Mouse (Mus musculus): Measurements from ENCODE around the gene Patj.
"Not testable (repeated sequence)": the region's sequence is repeated elsewhere in the genome, so short reads cannot be mapped to it uniquely, and the experiment has no call there.

Patj gene

DNA sequence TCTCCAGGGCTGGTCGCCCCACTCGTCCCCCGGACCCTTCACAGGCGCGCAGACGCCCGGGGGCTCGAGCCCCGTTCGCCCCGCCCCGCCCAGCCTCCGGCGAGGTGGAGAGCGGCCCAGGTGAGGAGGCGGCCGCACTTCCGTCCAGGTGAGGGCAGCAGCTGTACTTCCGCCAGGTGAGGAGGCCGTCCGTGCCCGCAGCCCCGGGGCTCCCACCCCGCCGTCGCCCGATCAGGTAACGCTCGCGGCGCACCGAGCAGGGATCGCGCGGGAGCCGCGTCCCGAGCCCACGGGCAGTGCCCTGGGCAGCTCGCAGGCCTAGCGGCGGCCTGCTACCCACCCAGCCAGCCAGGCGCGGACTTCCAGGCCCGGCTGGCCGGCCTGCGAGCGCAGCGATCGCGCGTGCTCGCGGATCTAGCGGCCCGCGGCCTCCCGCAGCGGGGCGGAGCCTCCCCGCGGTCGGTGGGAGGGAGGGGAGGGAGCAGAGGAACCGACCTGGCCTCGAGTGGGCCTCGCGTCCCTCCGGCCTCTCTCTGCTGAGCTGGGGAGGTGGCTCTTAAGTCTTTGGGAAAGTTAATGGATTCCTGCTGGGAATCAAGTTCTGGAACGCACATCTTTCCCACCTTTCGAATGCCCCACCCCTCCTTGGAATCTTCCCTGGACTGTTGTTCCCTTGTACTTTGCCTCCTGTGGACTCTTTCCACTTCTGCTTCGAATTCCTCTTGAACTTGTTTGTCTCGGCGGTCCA is at the start of gene Patj:
TSS of gene Patj (plus strand) at position 96 of the 748 bp plus-strand sequence.
- CTCF ChIA-PET: no interaction called here

DNA sequence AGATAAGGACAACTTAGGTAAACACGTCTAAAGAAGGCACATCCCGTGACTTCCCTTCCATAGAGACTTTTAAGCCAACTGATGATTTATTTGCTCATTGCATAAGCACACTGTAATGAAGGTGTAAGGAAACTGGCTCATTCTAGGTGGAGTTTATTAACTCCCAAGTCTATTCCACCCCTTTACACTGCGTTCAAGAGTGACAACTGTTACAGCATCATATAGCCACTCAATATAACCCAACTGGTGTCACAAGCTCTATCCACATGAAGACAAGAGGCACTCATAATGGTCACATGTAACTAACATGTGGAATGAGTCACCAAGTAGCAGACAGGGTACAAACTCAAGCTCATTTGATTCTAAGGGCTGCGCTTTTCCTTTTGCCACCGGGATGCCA is 47.0 kb upstream of the Patj start:
- CTCF ChIA-PET: no interaction called here

DNA sequence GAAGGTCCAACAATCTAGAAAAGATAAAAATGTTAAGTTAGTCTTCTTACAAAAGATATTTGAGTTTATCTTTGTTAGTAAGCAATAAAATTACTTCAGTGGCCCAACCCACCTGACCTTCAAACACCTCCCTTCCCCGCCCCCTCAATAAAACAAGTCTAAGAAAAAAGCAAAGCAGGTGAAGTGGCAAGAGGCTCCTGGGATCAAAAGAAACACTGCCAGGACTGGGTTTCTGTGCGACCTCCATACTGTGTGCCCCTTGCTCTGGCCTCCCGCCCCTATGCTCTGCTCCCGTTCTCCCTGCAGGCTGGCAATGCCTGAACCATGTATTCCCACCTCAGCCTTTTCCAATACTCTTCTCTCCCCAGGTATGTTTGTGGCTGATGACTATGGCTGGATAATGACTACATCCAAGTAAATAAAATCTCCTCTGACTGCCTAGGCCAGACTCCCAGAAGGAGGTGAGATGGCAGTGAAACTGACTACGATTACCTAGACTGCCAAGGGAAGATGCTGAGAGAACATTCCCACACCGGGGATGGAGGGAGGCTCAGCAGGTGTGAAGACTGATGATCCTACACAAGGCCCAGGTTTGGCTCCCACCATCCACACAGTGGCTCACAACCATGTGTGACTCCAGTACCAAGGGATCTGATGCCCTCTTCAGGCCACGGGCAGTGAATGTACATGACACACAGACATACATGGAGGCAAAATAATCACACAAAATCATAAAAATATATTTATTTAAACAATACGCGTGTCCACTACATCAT is 37.4 kb upstream of the Patj start:
- CTCF ChIA-PET: no interaction called here

DNA sequence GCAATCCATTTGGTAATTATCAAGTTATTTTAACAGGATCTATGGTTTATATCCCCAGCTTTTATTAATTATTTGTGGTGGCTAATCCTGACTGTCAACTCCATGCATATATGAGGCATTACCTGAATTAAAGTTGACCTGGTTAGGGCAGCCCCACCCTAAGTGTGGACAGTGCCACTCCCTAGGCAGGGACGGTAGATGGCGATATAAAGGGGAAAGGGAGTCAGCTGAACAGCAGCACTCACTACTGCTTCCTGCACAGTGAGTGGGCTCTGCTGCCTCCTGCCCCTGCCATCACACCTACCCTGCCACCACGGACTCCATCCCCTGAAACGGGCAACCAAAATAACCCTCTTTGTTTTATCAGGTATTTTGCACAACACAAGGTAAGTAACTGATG is 20.2 kb upstream of the Patj start:
- CTCF ChIA-PET: no interaction called here

DNA sequence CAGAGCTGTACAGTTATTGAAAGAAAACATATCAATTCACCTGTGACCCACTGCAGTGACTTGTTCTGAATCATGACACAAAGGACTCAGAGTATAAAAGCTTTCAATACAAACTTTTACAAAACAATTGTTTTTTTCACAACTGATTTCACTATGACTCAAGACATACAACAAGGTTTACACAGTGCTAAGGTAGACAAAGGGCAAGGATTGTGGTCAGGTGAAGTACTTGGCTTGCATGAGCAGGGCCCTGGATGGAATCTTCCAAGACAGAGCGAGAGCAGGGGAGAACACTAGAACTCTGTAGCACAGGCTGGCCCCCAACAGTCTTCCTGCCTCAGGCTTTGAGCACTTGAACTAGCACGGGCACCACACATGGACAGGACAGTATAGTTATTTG is 18.6 kb upstream of the Patj start:
- CTCF ChIA-PET: no interaction called here

DNA sequence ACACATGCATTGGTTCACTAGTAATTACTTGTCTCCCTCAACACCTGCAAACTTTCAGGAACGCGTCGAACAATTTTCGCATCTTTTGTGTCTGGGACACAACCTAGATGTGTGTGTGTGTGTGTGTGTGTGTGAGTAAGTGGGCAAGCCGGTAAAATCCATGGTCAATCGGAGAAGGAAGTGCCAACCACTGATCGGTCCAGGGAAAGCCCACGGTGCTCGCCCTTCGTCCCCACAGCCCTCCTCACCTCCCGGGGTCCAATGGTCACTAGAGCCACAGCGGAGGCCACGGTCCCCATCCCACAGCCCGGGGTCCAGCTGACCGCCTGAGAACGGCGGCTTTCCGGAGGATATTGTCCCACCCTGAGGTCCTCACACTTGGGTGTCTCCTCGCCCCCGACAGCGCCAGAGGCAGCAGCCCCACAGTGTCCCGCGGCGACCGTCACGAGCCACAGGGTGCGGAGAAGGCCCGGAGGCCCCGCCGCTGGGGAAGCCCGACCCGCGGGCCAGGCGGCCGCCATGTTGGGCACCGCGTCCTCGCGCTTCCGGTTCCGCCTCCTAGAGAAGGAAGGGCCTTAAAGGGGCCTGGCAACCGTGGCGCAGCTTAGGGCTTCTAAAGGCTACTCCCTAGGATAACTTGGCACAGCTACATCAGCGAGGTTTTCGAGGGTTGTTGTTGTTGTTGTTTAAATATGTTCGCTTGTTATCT is 12.7 kb upstream of the Patj start, which contains the start of gene Tm2d1:
TSS of gene Tm2d1 (minus strand) at position 591 of the 709 bp plus-strand sequence.
- CTCF ChIA-PET: no interaction called here

DNA sequence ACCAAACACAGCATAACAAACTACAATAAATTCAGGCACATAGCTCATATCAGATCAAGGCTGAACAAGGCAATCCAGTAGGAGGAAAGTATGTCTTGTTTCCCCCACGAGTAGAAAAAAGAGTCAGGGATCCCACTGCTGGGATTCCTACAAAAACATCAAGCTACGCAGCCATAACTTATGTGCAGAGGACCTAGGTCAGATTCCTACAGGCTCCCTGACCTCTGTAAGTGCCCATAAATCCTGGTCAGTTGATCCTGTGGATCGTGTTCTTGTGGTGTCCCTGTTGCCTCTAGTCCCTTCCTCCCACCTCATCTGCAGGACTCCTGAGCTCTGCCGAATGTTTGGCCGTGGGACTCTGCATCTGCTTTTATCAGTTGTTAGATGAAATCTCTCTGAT is 10.5 kb upstream of the Patj start:
- CTCF ChIA-PET: interaction anchor here (0.6 kb wide), 1 partner anchor 543 kb away, joined by 4 read pairs; no protein-coding TSS in a partner anchor

DNA sequence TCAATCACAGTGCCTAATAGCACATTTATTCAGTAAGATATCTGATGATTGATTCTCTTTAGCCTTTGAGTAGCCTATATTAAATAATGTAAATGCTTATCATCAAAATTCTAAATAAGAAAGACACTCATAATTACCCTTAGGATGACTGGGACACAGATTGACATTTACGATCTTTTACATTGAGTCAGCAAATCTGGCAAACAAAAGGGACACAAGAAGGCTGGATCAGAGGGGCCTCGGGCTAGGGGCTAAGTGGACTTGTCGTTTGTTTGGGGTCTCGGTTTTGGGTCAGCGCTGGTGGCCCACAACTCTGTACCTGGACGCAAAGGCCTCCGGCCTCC is 267 bp upstream of the Patj start:
- CTCF ChIA-PET: no interaction called here

DNA sequence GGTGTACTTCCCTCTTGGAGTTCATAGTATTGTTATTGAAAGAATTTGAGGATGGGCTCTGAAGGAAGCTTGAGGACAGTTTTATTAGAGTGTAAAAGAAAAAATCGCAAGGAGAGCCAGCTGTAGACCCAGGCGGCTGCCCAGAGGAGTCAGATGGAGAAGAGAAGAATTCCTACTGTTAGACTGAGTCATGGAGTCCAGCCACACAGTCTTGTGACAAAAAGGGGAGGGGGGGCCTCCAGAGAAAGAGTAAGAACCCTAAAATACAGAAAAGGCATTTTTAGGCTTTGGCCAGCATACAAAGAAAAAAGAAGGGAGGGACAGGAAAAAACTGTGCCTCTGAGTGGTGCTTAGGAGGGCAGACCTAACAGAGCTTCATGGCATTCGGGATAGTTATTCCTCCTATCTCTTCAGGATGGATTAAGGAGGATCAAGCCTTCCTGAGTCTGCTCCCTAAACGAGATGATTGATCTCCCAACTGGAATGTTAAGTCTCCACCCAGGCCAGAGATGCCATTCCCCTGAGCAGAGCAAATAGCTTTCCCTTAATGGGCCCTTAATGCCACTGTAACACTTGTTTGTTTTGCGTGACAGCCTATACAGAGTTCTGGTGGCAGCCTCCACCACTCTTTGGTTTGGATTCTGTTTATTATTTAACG is 5.5 kb downstream of the Patj start:
- CTCF ChIA-PET: no interaction called here

DNA sequence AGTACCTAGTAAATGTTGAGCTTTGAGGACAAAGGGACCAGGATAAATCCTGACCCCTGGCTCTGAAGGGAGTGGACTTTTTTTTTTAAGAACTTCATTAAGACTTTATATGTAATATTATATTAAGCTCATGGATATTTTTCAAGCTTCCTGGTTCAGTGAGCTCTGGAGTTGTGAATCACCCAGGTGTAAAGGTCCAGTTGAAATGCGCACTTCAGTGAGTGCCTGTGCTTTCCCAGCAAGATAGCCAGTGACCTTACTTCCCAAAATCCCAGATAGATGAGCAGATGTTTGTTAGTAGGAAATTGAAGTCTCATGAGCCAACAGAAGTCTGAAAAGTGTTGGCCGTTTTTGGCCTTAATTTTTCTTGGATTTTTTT is 6.0 kb downstream of the Patj start:
- CTCF ChIA-PET: no interaction called here

DNA sequence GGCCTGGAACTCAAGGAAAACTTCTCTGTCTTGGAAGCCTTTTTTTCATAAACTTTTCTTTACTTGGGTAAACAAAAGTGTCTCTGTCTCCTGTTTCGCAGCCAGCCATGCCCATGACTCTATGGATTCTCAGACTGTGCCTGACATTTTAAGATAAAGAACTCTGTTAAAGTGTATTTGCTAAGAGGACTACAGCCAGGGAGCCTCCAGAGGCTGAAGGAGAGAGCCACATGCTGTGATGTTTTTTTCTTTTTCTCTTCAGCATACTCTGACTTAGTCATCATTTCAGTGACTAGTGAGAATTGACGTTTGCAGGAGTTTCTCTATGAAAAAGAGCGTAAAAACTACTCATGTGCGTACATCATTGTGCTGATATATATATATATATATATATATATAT is 7.9 kb downstream of the Patj start:
- CTCF ChIA-PET: no interaction called here

DNA sequence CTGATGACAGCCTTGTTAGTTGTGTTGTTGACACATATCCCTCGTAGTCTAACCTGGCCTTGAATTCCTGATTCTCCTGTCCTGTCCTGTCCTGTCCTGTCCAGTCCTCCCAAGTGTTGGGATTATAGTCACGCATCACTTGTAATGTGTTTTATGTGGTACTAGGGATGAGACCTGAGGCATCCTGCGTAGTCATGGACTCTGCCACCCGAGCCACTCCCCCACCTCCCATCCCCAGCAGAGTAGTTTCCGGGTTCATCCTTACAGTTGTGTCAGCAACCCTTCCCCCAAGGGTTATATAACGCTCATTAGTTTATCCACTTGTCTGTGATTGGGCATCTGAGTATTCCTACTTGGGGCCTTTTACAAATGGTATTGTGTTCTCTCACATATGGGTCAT is 8.8 kb downstream of the Patj start:
- CTCF ChIA-PET: no interaction called here

DNA sequence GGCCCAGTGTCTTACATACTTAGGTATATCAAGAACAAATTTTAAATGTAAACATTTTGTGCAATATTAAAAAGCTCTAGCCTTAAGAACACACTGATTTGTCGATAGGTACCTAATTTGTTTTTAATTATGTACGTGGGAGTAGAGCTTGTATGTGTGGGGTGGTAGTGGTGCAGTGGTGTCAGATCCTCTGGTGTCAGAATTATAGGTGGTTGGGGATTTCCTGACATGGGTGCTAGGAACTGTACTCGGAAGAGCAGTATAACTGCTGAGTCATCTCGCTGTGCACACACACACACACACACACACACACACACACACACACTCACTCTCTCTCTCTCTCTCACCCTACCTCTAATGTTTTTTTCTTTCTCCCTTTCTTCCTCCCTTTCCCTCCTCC is 12.9 kb downstream of the Patj start:
- CTCF ChIA-PET: no interaction called here

DNA sequence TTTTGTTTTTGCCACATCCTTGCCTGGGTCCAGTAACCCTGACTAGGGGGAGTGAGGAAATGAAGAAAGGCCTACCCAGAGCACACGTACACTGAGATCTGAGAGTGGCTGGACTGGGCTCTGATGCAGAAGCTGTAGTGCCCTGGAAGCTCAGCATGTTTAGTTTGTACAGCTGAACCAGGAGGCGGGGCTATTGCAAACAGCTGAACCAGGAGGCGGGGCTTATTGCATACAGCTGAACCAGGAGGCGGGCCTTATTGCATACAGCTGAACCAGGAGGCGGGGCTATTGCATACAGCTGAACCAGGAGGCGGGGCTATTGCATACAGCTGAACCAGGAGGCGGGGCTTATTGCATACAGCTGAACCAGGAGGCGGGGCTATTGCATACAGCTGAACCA is 19.6 kb downstream of the Patj start:
- CTCF ChIA-PET: not testable (repeated sequence)

DNA sequence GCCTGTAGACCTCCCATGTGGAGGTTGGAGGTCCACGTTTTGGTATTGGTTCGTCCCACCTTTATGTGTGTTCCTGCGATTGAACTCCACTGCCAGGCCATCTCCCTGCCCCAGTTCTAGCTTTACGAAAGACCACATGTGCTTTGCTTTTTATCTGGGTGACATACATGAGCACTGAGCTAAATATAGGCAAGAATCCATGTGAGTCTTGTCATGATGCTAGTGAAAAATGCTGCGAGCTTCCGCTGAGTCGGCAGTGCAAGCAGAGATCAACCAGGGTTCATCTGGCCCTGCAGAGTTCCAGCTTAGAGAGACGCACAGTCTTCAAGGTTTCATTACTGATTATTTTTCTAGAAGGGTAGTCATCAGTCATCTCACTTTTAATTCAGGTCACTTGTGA is 32.8 kb downstream of the Patj start:
- CTCF ChIA-PET: no interaction called here

DNA sequence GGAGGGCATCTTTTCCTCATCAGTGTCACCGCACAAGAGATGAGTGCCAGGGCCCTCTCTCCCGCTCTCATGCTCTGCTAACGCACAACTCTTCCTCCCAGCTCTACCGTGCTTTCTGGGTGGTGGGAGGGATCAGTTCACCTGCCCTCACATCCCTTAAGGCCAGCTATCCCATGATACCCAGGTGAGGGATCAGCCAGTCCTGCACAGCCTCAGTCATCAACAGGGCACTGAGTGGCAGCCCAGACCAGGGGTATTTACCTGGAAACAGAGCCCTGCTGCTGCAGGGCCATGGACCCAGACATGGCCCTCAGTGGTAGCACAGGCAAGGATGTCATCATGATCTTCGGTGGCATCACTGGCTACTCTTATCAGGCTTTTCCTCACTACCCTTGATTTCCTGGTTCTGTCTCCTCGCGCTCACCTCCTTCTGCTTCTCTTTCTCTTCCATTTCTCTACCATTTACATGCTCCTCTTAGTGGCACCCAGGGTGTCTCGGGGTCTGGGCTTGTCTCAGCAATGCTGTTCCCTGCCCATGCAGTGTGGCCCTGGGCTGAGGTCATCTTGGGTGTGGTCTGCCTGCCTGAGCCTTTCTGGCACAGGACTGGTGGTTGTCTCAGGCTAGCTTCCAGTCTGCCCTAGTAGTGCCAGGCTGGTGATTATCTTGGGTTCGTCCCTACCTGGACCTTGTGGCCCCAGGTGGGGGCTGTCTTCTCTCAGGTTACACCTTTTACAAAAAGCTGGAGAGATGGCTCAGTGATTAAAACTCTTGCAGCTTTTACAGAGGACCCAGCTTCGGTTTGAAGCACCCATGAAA is 40.3 kb downstream of the Patj start:
- CTCF ChIA-PET: interaction anchor here (0.7 kb wide), 1 partner anchor 19 kb away, joined by 4 read pairs; no protein-coding TSS in a partner anchor

DNA sequence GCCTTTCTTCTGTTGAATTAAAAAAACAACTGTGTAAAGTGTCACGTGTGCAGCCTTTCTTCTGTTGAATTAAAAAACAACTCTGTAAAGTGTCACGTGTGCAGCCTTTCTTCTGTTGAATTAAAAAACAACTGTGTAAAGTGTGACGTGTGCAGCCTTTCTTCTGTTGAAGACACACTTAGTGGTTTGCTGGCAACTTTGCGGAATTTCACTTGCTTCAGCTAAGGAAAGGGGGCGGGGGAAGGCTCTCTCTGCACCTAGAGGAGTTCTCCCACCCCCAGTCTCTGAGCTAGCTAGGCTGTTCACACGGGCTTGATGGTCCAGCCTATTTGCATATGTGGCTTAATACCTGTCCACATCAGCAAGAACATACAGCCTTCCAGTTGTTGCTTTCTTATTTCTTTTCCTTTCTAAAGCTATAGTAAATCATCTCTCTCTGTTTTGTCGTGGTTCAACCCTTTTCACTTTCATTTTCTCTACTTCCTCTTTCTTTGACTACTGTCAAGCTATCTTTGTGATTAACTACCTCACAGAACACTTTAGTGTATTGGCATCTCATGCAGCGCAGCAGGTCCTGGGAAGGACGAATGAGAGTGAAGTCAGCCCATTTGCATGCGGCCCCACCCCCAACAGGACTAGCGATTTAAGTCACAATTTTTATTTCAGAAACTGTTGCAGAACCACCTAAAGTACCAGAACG is 41.2 kb downstream of the Patj start:
- CTCF ChIA-PET: interaction anchor here (0.6 kb wide), 1 partner anchor 67 kb away, joined by 4 read pairs; no protein-coding TSS in a partner anchor

DNA sequence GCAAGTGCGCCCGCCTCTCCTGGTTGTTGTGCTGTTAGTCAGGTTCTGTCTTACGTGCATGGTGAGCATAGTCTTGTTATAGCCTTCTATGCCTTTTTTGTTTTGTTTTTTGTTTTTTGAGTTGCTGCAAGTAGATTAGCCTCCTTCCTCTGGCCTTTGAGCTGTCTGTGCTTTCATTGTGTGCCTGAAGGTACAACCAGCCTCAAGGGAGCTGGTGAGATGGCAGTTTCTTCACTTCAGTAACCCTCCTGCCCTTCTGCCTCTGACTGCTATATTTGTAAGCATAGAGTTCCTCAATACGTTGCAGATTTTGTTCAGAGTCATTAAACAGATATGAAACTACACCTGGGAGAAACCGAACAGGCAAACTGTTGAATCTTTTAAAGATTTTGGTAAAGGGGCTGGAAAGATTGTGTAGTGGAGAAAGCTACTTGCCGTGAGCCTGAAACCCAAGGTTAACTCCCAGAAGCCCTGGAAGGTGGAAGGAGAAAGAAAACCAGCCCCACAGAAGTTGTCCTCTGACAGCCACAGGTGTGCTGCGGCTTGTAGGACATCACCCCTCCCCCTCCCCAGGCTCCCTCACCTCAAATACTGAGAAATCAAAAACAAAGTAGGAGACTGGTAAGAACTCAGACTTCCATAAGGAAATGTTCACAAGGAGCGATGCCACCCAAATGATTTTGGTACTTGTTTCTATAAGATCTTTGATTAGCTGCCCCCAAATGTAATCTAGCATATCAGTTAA is 43.8 kb downstream of the Patj start:
- CTCF ChIA-PET: interaction anchor here (0.5 to 0.6 kb wide), 2 partner anchors 74 to 80 kb away, joined by 3 to 5 read pairs; no protein-coding TSS in a partner anchor

DNA sequence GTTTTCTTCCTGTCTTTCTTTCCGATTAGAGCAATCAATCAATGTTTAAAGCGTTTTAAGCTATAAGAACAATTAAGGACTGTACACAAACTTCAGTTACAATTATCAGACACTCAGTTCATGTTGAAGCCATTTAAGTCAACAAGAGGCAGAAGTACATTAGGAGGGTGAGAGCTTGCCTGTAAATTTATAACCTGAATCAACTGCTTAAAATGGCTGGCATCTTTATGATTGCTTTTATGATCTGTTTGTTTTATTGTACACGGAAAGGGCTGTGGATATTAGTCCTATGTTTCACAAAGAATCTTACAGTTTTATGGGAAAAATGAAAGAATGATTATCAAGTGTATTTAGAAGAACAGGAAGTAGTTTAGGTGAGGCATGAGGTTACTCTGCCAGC is 45.7 kb downstream of the Patj start:
- CTCF ChIA-PET: no interaction called here

Data from spleen, embryonic (tissue).